Mouse (Mus musculus): ENCODE data around the gene Olfr857. TPM values are rescaled to one million over a fixed set of nuclear protein-coding genes. Genes with fewer than 3 reads are reported as not detected.

Olfr857 gene
- polyA plus RNA-seq, 1 experiment: not detected

Other genes starting within 250 kb of the Olfr857 start
- gene Olfr850, start 231.2 kb upstream of the Olfr857 start, polyA plus RNA-seq (2012; fragmentation: generic; extraction: Trizol): not detected
- not detected for gene Olfr851, start 216.1 kb upstream of the Olfr857 start, polyA plus RNA-seq (2012; fragmentation: generic; extraction: Trizol)
- gene Olfr853, start 168.4 kb upstream of the Olfr857 start, polyA plus RNA-seq (2012; fragmentation: generic; extraction: Trizol): not detected
- gene Olfr854, start 142.1 kb upstream of the Olfr857 start, polyA plus RNA-seq (2012; fragmentation: generic; extraction: Trizol): not detected
- not detected for gene Olfr855, start 126.8 kb upstream of the Olfr857 start, polyA plus RNA-seq (2012; fragmentation: generic; extraction: Trizol)
- gene Zfp317, start 87.3 kb upstream of the Olfr857 start, polyA plus RNA-seq (2012; fragmentation: generic; extraction: Trizol): 5.9 TPM
- not detected for gene Olfr58, start 70.8 kb downstream of the Olfr857 start, polyA plus RNA-seq (2012; fragmentation: generic; extraction: Trizol)
- gene Olfr859, start 95.5 kb downstream of the Olfr857 start, polyA plus RNA-seq (2012; fragmentation: generic; extraction: Trizol): not detected
- not detected for gene Olfr860, start 140.3 kb downstream of the Olfr857 start, polyA plus RNA-seq (2012; fragmentation: generic; extraction: Trizol)
- not detected for gene Olfr862, start 178.6 kb downstream of the Olfr857 start, polyA plus RNA-seq (2012; fragmentation: generic; extraction: Trizol)
- gene Olfr77, start 207.4 kb downstream of the Olfr857 start, polyA plus RNA-seq (2012; fragmentation: generic; extraction: Trizol): 0.25 TPM